Mouse (Mus musculus): ENCODE measurements at regions not wholly inside any gene's neighbourhood (a gene's known extent, or its start where the extent isn't known, plus 50 kb on each side); places are given as distances from the start of the nearest gene placed in this dataset.

DNA sequence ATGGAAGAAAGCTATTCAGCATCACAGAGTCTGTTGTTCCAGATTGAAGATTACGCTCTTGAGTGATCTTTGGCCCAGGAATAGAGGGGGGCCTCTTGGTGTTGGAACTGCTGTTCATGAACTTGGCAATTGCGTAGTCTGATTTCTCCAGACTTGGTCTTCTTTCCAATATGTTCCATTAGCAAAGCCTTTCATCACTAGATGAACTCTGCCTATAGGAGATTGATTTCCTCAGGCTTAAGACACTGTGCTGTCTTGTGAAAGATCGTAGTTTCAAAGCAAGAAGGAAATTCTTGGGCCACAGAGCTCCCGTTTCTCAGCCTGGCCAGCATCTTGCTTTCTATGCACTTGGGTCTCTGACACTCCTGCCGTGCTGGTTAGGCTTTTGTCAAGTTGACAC lies 51.4 kb upstream of the Acsl1 start:
- TF ChIP-seq POLR2A (IDR thresholded peaks at IDR 0.05; ENCODE audit: borderline replicate concordance, control insufficient read depth, low read depth, low read length) (no peak), CTCF (IDR thresholded peaks at IDR 0.05; ENCODE audit: control insufficient read depth, insufficient read depth, low read length) (no peak)
- peaks cover 4% of the 10 kb centered on the region for H3K4me1 ChIP-seq (ENCODE audit: control insufficient read depth, insufficient read depth, low read length)
- WGBS: 58% methylated on average over 5 of the region's 5 CpGs

GRCm38 (mm10) chr8:46420476-46420875 lies 50.4 kb upstream of the Acsl1 start:
- no peak overlapping the region for H3K27ac ChIP-seq (ENCODE audit: control insufficient read depth, insufficient read depth, low read depth, low read length, poor library complexity)
- H3K4me1 ChIP-seq (ENCODE audit: control insufficient read depth, insufficient read depth, low read length): peaks cover 4% of the 10 kb centered on the region
- H3K4me3 ChIP-seq (replicated peaks; ENCODE audit: control insufficient read depth, low read depth, low read length): no peak overlapping the region
- WGBS: 79% methylated on average over 8 of the region's 8 CpGs
- TF ChIP-seq CTCF (IDR thresholded peaks at IDR 0.05; ENCODE audit: control insufficient read depth, insufficient read depth, low read length) (no peak), POLR2A (IDR thresholded peaks at IDR 0.05; ENCODE audit: borderline replicate concordance, control insufficient read depth, low read depth, low read length) (no peak)

More for the DNA sequence above, 51.4 kb upstream of the Acsl1 start:
- Histone ChIP-seq H3K4me3 (replicated peaks; ENCODE audit: control insufficient read depth, low read depth, low read length) (no peak overlapping the region), H3K27ac (ENCODE audit: control insufficient read depth, insufficient read depth, low read depth, low read length, poor library complexity) (no peak overlapping the region; the same call in 1 of the 2 replicates)
